Mouse (Mus musculus): ENCODE measurements at regions not wholly inside any gene's neighbourhood (a gene's known extent, or its start where the extent isn't known, plus 50 kb on each side); places are given as distances from the start of the nearest gene placed in this dataset.

GRCm38 (mm10) chr2:46464913-46465312 lies 1347.7 kb upstream of the Zeb2 start:
- 84% methylated on average over 1 of the region's 1 CpGs for WGBS
- H3K4me1 ChIP-seq (ENCODE audit: control insufficient read depth, insufficient read depth, low read length): no peaks in the 10 kb centered on the region
- no peak overlapping the region for H3K4me3 ChIP-seq (replicated peaks; ENCODE audit: control insufficient read depth, low read depth, low read length)
- no peak overlapping the region for H3K27ac ChIP-seq (ENCODE audit: control insufficient read depth, insufficient read depth, low read depth, low read length, poor library complexity)
- TF ChIP-seq CTCF (IDR thresholded peaks at IDR 0.05; ENCODE audit: control insufficient read depth, insufficient read depth, low read length): no peak

- Histone ChIP-seq H3K4me1 (ENCODE audit: control insufficient read depth, insufficient read depth, low read length) (no peaks in the 10 kb centered on the region), H3K4me3 (replicated peaks; ENCODE audit: control insufficient read depth, low read depth, low read length) (no peak overlapping the region), H3K27ac (ENCODE audit: control insufficient read depth, insufficient read depth, low read depth, low read length, poor library complexity) (no peak overlapping the region)
- TF ChIP-seq CTCF (IDR thresholded peaks at IDR 0.05; ENCODE audit: control insufficient read depth, insufficient read depth, low read length): no peak
- TF ChIP-seq POLR2A (IDR thresholded peaks at IDR 0.05; ENCODE audit: borderline replicate concordance, control insufficient read depth, low read depth, low read length): no peak
- 66% methylated on average over 2 of the region's 2 CpGs for WGBS
Measured at GRCm38 (mm10) chr2:46462670-46463069, 1345.5 kb upstream of the Zeb2 start.

DNA sequence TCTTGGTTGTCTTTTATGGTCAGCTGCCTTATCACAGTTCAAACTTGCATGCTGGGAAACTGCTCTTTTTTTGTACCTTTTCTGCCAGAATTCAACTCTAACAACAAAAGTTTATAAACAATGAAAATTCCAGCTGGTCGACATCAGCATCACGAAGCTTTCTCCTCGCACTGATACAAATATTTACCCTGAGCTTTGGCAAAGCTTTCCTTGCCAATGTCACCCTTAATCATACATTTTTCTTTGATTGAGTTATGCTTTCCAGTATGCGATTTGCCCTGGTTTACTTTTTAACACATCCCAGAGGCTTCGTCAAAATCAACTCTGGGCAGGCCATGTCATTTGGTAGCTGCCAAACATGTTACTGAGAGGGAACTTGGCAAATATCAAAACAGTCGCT lies 1333.5 kb upstream of the Zeb2 start:
- Histone ChIP-seq H3K4me1 (ENCODE audit: control insufficient read depth, insufficient read depth, low read length) (no peaks in the 10 kb centered on the region), H3K27ac (ENCODE audit: control insufficient read depth, insufficient read depth, low read depth, low read length, poor library complexity) (no peak overlapping the region), H3K4me3 (replicated peaks; ENCODE audit: control insufficient read depth, low read depth, low read length) (no peak overlapping the region)
- TF ChIP-seq CTCF (IDR thresholded peaks at IDR 0.05; ENCODE audit: control insufficient read depth, insufficient read depth, low read length) (no peak), POLR2A (IDR thresholded peaks at IDR 0.05; ENCODE audit: borderline replicate concordance, control insufficient read depth, low read depth, low read length) (no peak)
- 77% methylated on average over 6 of the region's 6 CpGs for WGBS

GRCm38 (mm10) chr2:46445306-46445705 lies 1328.1 kb upstream of the Zeb2 start:
- Histone ChIP-seq H3K4me3 (replicated peaks; ENCODE audit: control insufficient read depth, low read depth, low read length) (no peak overlapping the region), H3K27ac (ENCODE audit: control insufficient read depth, insufficient read depth, low read depth, low read length, poor library complexity) (no peak overlapping the region), H3K4me1 (ENCODE audit: control insufficient read depth, insufficient read depth, low read length) (peaks cover 1% of the 10 kb centered on the region)
- TF ChIP-seq POLR2A (IDR thresholded peaks at IDR 0.05; ENCODE audit: borderline replicate concordance, control insufficient read depth, low read depth, low read length): no peak
- TF ChIP-seq CTCF (IDR thresholded peaks at IDR 0.05; ENCODE audit: control insufficient read depth, insufficient read depth, low read length): no peak
- WGBS: 66% methylated on average over 3 of the region's 3 CpGs

DNA sequence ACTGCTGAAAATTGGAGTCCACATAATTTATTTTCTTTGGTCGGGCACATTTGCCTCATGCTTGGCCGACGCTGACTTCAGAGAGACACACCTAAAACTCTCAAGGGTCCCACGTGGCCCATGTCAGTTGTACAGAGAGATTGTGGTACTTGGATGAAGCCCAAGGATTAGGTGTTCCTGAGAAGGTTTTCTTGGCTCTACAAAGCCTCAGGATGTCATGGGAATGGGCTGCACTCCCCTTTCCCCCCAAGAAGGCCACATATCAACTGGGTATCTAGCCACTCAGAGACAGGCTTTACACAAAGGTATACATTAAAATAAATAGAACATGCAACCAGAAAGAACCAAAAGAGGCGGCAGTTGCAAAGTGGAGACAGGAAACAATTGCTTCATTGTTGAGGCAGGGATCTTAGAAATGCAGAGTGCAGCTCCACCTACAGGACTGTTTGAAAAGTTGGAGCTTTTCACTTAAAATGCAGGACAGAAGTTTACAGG lies 1326.5 kb upstream of the Zeb2 start:
- TF ChIP-seq CTCF (IDR thresholded peaks at IDR 0.05; ENCODE audit: control insufficient read depth, insufficient read depth, low read length) (no peak), POLR2A (IDR thresholded peaks at IDR 0.05; ENCODE audit: borderline replicate concordance, control insufficient read depth, low read depth, low read length) (no peak)
- peak overlapping the region; percentile 27; the same call in 1 of the 2 replicates for H3K27ac ChIP-seq (ENCODE audit: control insufficient read depth, insufficient read depth, low read depth, low read length, poor library complexity)
- WGBS: 5% methylated on average over 5 of the region's 5 CpGs

GRCm38 (mm10) chr2:46443061-46443685 lies 1326.0 kb upstream of the Zeb2 start:
- no peak for TF ChIP-seq POLR2A (IDR thresholded peaks at IDR 0.05; ENCODE audit: borderline replicate concordance, control insufficient read depth, low read depth, low read length)
- H3K4me1 ChIP-seq (ENCODE audit: control insufficient read depth, insufficient read depth, low read length): peaks cover 1% of the 10 kb centered on the region
- H3K27ac ChIP-seq (ENCODE audit: control insufficient read depth, insufficient read depth, low read depth, low read length, poor library complexity): peak overlapping the region; percentile 27; the same call in 1 of the 2 replicates
- H3K4me3 ChIP-seq (replicated peaks; ENCODE audit: control insufficient read depth, low read depth, low read length): no peak overlapping the region
- WGBS: 16% methylated on average over 6 of the region's 6 CpGs

More for the DNA sequence above, 1326.5 kb upstream of the Zeb2 start:
- peaks cover 1% of the 10 kb centered on the region for H3K4me1 ChIP-seq (ENCODE audit: control insufficient read depth, insufficient read depth, low read length)
- H3K4me3 ChIP-seq (replicated peaks; ENCODE audit: control insufficient read depth, low read depth, low read length): no peak overlapping the region

- H3K4me1 ChIP-seq (ENCODE audit: control insufficient read depth, insufficient read depth, low read length): peaks cover 1% of the 10 kb centered on the region
- no peak overlapping the region for H3K27ac ChIP-seq (ENCODE audit: control insufficient read depth, insufficient read depth, low read depth, low read length, poor library complexity)
- 63% methylated on average over 6 of the region's 6 CpGs for WGBS
- TF ChIP-seq CTCF (IDR thresholded peaks at IDR 0.05; ENCODE audit: control insufficient read depth, insufficient read depth, low read length) (no peak), POLR2A (IDR thresholded peaks at IDR 0.05; ENCODE audit: borderline replicate concordance, control insufficient read depth, low read depth, low read length) (no peak)
- H3K4me3 ChIP-seq (replicated peaks; ENCODE audit: control insufficient read depth, low read depth, low read length): no peak overlapping the region
Measured at GRCm38 (mm10) chr2:46442576-46442975, 1325.4 kb upstream of the Zeb2 start.

GRCm38 (mm10) chr2:46441927-46442326 lies 1324.7 kb upstream of the Zeb2 start:
- no peak overlapping the region for H3K4me3 ChIP-seq (replicated peaks; ENCODE audit: control insufficient read depth, low read depth, low read length)
- WGBS: 70% methylated on average over 8 of the region's 8 CpGs
- no peak overlapping the region for H3K27ac ChIP-seq (ENCODE audit: control insufficient read depth, insufficient read depth, low read depth, low read length, poor library complexity)
- H3K4me1 ChIP-seq (ENCODE audit: control insufficient read depth, insufficient read depth, low read length): peaks cover 1% of the 10 kb centered on the region
- no peak for TF ChIP-seq POLR2A (IDR thresholded peaks at IDR 0.05; ENCODE audit: borderline replicate concordance, control insufficient read depth, low read depth, low read length)
- no peak for TF ChIP-seq CTCF (IDR thresholded peaks at IDR 0.05; ENCODE audit: control insufficient read depth, insufficient read depth, low read length)

- TF ChIP-seq POLR2A (IDR thresholded peaks at IDR 0.05; ENCODE audit: borderline replicate concordance, control insufficient read depth, low read depth, low read length) (no peak), CTCF (IDR thresholded peaks at IDR 0.05; ENCODE audit: control insufficient read depth, insufficient read depth, low read length) (no peak)
- H3K27ac ChIP-seq (ENCODE audit: control insufficient read depth, insufficient read depth, low read depth, low read length, poor library complexity): no peak overlapping the region
- H3K4me3 ChIP-seq (replicated peaks; ENCODE audit: control insufficient read depth, low read depth, low read length): no peak overlapping the region
- WGBS: 72% methylated on average over 5 of the region's 5 CpGs
- peaks cover 1% of the 10 kb centered on the region for H3K4me1 ChIP-seq (ENCODE audit: control insufficient read depth, insufficient read depth, low read length)
Measured at GRCm38 (mm10) chr2:46441348-46441747, 1324.2 kb upstream of the Zeb2 start.
